Mouse (Mus musculus) adrenal gland, adult 18-20 months (tissue): ENCODE measurements around the gene Nop2. TPM values are rescaled to one million over a fixed set of nuclear protein-coding genes. Genes with fewer than 3 reads are reported as not detected.
A peak's percentile ranks its signal among the peaks of the same experiment; 100 is the strongest.

ENCODE experiments used
- DNase-seq, 2 experiments: peaks; one replicate each; pipeline ENCODE4 v3.0.0; 2021 to 2022; ENCODE audit warnings: low spot score in 2 of 2
- microRNA-seq, 2 experiments: library from miRNA; unstranded; fragments of <30 nt; microRNA quantifications; one replicate each; pipeline ENCODE4 v1.2.0; 2021; ENCODE audit warnings: borderline number of aligned reads in 2 of 2
- total RNA-seq, 2 experiments: library from RNA; stranded (reverse); gene quantifications; 1 replicate in 1 of 2; 2 replicates in 1 of 2; pipeline ENCODE4 v1.2.3; 2021

The Nop2 gene
- total RNA-seq, 2 experiments from 2014 or later: 51.6 to 61.3 TPM

GRCm38 (mm10) chr6:125166861-125167650, 35.3 kb downstream of the Nop2 start:
- no peak for DNase-seq

DNA sequence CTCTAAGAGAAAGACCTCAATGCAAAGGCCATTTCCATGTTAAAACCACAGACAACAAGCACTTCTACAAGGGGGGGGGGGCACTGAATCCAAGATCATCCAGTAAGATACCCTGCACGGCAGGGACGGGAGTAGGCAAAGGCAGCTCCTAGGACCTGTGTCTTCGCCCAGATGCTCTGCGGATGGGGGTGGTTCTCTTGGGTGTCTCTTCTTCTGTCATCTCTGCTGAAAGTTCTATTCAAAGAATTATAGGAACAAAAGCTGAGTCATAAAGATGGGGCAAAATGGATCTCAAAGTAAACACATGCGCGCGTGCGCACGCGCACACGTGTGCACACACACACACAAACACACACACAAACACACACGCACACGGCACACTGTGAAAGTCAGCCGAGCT, 36.4 kb downstream of the Nop2 start:
- DNase-seq: no peak

DNA sequence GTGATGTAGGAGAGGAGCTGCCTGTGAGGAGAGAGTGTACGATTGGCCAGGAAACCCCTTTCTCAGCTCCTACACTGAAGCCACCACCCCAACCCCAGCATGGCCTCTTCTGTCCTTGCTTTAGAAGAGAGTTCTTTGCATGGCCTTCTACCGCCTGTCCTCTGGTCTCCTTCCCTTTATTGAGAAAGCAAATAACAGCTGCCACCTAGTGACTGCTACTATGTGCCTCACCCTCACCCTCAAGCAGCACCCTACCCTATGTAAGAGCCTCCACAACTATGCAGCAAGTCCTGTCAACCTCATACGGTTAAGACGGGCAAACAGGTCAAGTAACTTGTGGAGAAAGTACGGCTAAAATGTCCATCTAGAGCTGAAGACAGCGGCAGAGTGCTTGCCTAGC, 38.5 kb downstream of the Nop2 start:
- no peak for DNase-seq

- no peak for DNase-seq
These were observed 40.8 kb downstream of the Nop2 start for GRCm38 (mm10) chr6:125172474-125172873.

- peak in 1 of 2 experiments; percentile 42 for DNase-seq
These were observed 41.5 kb downstream of the Nop2 start for GRCm38 (mm10) chr6:125173256-125173655.

DNA sequence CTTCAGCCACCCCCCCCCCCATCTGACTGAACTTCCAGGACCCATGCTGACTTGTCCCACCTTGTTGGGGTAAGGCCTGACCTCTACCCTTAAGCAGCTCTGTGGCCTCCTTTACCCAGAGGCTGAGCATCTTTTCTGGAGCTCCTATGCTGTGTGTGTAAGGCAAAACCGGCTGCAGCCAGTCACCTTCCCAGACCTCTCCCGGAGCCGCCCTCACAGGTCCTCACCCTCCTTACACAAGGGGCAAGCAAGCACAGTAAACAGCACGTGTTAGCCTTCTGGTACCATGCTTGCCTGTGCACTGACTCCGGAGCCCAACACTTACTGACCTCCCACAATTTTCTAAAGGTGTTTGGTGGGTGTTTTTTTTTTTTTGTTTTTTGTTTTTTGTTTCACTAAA, 43.8 kb downstream of the Nop2 start:
- DNase-seq: no peak

DNA sequence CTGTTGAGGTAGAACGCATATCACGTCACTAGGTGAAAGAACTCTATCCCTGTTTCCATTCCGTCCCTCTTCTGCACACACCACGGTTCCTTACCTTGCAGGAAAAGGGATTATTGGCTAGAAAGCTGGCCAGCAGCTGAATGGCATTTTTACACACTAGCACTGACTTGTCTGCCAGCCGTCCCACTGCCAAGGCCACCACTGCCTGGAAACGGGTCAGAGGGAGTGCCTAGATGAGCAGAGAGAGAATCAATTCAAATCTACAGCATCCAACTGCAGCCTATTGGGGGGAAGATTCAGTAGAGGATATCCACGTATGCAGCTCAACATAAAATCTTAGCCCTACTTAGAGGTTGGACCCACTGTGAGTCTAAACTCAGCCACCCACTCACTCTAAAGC, 47.9 kb downstream of the Nop2 start:
- DNase-seq: no peak

DNA sequence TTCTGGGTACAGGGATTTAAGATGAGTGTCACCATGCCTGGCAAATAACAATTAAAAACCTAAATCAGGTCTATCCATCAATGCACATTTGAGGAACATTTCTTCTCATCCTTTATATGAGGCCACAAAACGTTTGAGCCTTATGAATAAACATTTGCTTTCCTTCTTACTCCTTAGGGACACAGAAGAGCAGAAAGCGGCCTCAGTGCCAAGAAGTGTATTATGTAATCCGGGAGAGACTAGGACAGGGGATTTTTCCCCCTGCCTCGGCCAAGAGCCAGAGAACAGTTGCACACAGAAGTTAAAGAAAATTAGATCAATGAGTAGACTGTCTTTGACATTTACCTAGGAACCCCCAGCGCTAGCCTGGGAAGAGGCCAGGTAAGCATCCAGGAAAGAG, 50.4 kb downstream of the Nop2 start:
- DNase-seq: no peak

- DNase-seq: no peak
These were observed 54.5 kb downstream of the Nop2 start for GRCm38 (mm10) chr6:125186203-125186602.

DNA sequence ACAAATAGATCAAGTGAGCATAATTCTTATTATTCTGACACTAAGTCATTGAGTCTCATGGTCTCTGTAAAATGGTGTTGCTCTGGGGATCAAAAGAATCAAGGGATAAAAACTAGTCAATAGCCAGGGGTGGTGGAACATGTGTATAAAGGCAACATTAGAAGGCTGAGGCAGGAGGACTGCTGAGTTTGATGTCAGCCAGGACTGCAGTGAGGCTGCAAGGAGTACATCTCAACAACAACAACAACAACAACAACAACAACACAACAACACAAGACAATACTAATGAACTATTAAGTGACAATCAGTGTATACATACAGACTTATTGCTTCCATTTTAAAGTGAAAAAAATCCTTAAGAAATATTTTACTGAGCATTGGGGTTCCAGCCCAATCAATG, 59.1 kb downstream of the Nop2 start:
- DNase-seq: no peak

DNA sequence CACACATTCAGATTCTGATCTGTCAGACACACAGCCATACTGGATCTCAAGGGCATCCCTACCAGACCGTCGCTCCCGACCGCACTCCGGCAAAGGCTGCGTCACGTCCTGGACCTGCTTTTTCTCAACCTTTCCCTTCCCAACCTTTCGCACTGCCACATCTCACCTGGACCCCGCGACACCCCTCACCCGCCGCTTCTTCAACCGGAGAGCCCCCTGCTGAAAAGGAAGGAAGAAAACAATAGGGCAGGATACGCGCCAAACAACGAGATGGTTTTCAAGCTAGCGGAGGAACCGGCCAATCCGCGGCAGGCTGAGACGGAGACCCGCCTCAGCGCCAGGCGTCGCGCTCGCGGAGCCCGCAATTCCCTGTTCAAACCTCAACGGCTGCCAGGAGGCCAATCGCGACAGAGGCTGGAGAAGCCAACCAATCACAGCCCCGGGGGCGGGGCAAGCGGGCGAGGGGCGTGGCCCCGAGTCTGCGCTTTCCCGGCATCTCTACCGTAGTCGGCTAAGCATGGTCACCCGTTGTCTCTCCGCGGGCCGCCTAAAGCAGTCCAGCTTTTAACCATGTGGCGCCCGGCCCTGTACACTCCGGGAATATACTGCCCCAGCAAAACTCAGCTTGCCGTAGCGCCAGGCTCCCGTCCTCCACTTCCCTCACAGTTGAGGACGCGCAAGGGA, 59.8 kb downstream of the Nop2 start, which contains the start of the genes Ncapd2 and Mrpl51:
Gene Ncapd2, minus strand, starts transcription at position 370 of the 684 bp plus-strand sequence.
Gene Mrpl51, plus strand, starts transcription at position 470 of the 684 bp plus-strand sequence.
- DNase-seq: peak; percentile 95

DNA sequence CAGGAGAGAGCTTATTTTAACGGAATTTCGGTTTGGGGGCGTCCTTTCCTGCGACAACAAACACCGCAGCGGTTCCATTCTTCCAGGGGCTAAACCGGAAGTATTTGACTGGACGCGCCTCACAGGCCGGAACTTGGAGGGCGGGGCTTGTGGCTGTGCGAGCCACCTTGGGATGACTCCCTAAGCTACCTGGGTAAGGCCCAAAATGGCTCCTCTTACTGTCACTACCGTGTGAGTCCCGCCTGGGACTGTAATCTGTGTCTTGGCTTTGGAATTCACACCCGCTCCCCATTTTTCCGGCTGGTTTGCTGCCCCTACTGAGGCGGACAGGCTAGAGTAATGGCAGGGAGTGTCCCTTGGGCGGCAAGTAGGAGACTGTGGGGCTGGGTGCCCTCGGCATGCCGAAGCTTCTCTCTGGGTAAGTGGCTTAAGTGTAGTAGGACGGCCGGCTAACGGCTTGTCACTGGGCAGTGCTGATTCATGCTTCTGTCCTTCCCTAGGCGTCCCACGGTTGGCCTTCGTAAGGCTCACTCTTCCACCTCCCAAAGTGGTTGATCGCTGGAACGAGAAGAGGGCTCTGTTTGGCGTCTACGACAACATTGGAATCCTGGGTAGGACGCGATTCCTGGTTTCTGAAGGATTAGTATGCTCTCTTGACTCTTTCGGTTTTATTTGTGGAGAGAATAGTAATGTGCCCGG, 60.5 kb downstream of the Nop2 start:
- peak; percentile 81 to 84 for DNase-seq

GRCm38 (mm10) chr6:125192841-125193240, 61.1 kb downstream of the Nop2 start:
- no peak for DNase-seq

DNA sequence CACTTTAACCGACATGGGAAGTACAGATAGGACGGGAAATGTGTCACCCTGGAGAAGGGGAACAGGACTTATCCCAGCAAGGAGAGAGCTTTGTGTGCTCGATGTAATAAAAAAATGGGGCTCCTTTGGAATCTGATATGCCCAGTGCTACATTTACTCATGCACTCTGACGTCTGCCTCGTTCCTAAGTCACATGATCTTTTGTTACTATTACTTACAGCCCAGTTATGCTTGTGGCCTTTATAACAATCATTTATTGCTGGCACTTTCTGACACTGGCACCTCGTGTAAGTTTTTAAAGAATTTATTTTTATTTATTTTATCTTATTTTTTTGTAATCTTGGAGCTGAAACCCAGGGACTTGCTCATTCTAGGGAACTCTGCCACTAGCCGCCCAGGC, 61.7 kb downstream of the Nop2 start:
- no peak for DNase-seq

Small RNA genes within 50 kb of the gene (microRNA-seq; reads per million reads assigned to microRNA genes)
- gene Mir7045: 1.9 to 4.9 reads per million in 2 experiments

Other genes starting within 250 kb of the Nop2 start
- 1 to 10 TPM in 1 of 2 experiments, under 1 TPM in 1; 0.36 to 1.8 TPM for gene Cd4, start 243.7 kb upstream of the Nop2 start, total RNA-seq
- gene Lag3, start 220.2 kb upstream of the Nop2 start, total RNA-seq: 1 to 10 TPM; 1.4 to 2.6 TPM
- 100 to 1,000 TPM; 770 to 874 TPM for gene Ptms, start 211.8 kb upstream of the Nop2 start, total RNA-seq
- 100 to 1,000 TPM; 298 to 321 TPM for gene Mlf2, start 200.5 kb upstream of the Nop2 start, total RNA-seq
- gene Cops7a, start 166.4 kb upstream of the Nop2 start, total RNA-seq: 100 to 1,000 TPM; 112 to 141 TPM
- gene Pianp, start 135.2 kb upstream of the Nop2 start, total RNA-seq: 1 to 10 TPM; 1.6 to 3.0 TPM
- gene Zfp384, start 122.8 kb upstream of the Nop2 start, total RNA-seq: 10 to 100 TPM; 56.0 to 56.1 TPM
- 10 to 100 TPM; 45.3 to 53.4 TPM for gene Ing4, start 92.1 kb upstream of the Nop2 start, total RNA-seq
- gene Acrbp, start 82.2 kb upstream of the Nop2 start, total RNA-seq: 1 to 10 TPM; 7.8 to 9.6 TPM
- gene Lpar5, start 64.0 kb upstream of the Nop2 start, total RNA-seq: under 1 TPM; 0.40 to 0.93 TPM
- 100 to 1,000 TPM; 150 to 190 TPM for gene Chd4, start 35.9 kb upstream of the Nop2 start, total RNA-seq
- gene Iffo1, start 13.3 kb downstream of the Nop2 start, total RNA-seq: 10 to 100 TPM; 19.4 to 20.4 TPM
- 1,000 to 10,000 TPM; 2,223 to 4,104 TPM for gene Gapdh, start 34.6 kb downstream of the Nop2 start, total RNA-seq
- 10 to 100 TPM; 15.3 to 17.1 TPM for gene Ncapd2, start 59.8 kb downstream of the Nop2 start, total RNA-seq
- 100 to 1,000 TPM; 161 to 206 TPM for gene Mrpl51, start 59.9 kb downstream of the Nop2 start, total RNA-seq
- 10 to 100 TPM; 33.5 to 39.1 TPM for gene Vamp1, start 83.6 kb downstream of the Nop2 start, total RNA-seq
- 10 to 100 TPM; 10.9 to 19.5 TPM for gene Tapbpl, start 100.0 kb downstream of the Nop2 start, total RNA-seq
- under 1 TPM; 0.38 to 0.46 TPM for gene Cd27, start 105.1 kb downstream of the Nop2 start, total RNA-seq
- not detected for gene Tuba3a, start 154.1 kb downstream of the Nop2 start, total RNA-seq
- gene Ltbr, start 182.0 kb downstream of the Nop2 start, total RNA-seq: 10 to 100 TPM; 56.6 to 78.9 TPM
- gene Scnn1a, start 188.8 kb downstream of the Nop2 start, total RNA-seq: 1 to 10 TPM; 1.3 to 1.7 TPM
- 100 to 1,000 TPM; 185 to 291 TPM for gene Tnfrsf1a, start 217.5 kb downstream of the Nop2 start, total RNA-seq
- under 1 TPM in 1 of 2 experiments, not detected in 1; 0.13 TPM for gene Plekhg6, start 248.9 kb downstream of the Nop2 start, total RNA-seq